Mouse (Mus musculus): ENCODE measurements around the gene Serpina3f.

- TF ChIP-seq CTCF (conservative IDR thresholded peaks at IDR 0.05 in 1 of 2, IDR thresholded peaks at IDR 0.05 in 1 of 2; ENCODE audit: low read depth in 2 of 2, low read length in 2 of 2) (no peak), POLR2A (IDR thresholded peaks at IDR 0.05; ENCODE audit: low read depth, low read length) (no peak), ZNF384 (IDR thresholded peaks at IDR 0.05; ENCODE audit: low read depth, low read length) (no peak), RCOR1 (conservative IDR thresholded peaks at IDR 0.05; ENCODE audit: low read depth, low read length) (no peak), EP300 (IDR thresholded peaks at IDR 0.05; ENCODE audit: low read length) (no peak), SMC3 (IDR thresholded peaks at IDR 0.05; ENCODE audit: low read depth, low read length) (no peak), TCF12 (IDR thresholded peaks at IDR 0.05; ENCODE audit: low read depth, low read length) (no peak), CHD2 (IDR thresholded peaks at IDR 0.05; ENCODE audit: low read length) (no peak), JUND (conservative IDR thresholded peaks at IDR 0.05; ENCODE audit: low read depth, low read length) (no peak), ZKSCAN1 (IDR thresholded peaks at IDR 0.05; ENCODE audit: borderline replicate concordance, low read depth, low read length) (no peak), UBTF (IDR thresholded peaks at IDR 0.05; ENCODE audit: low read depth, low read length) (no peak), CHD1 (IDR thresholded peaks at IDR 0.05; ENCODE audit: low read depth, low read length) (no peak), TBP (conservative IDR thresholded peaks at IDR 0.05; ENCODE audit: low read depth, low read length) (no peak)
Measured at GRCm38 (mm10) chr12:104214445-104214753, at the start of gene Serpina3f.

All from CH12.LX (cell line).